Mouse (Mus musculus) embryonic facial prominence, embryonic 15.5 days (tissue): ENCODE data around the gene Ebf1. TPM values are rescaled to one million over a fixed set of nuclear protein-coding genes. Genes with fewer than 3 reads are reported as not detected.

Experiments used
- ATAC-seq: fragments of 200-750 bp; cut with Nextera tagmentation; 2 replicates; pipeline ENCODE4 v1.8.0; 2017; ENCODE audit warnings: low read depth, moderate TSS enrichment; ENCODE audit not compliant: insufficient number of reproducible peaks, low FRiP score, low TSS enrichment
- H3K27ac ChIP-seq: fragments of 300-500 bp; sonication (generic); replicated peaks from 2 replicates; pipeline ENCODE4 v1.5.1; 2015; ENCODE audit warnings: mild to moderate bottlenecking, inconsistent platforms
- H3K27me3 ChIP-seq: fragments of 300-500 bp; sonication (generic); 2 replicates; pipeline ENCODE4 v1.6.1; 2015; ENCODE audit warnings: inconsistent platforms
- H3K36me3 ChIP-seq: fragments of 300-500 bp; sonication (generic); 2 replicates; pipeline ENCODE4 v1.6.1; 2015; ENCODE audit warnings: mild to moderate bottlenecking, inconsistent platforms
- H3K4me1 ChIP-seq: fragments of 300-500 bp; sonication (generic); 2 replicates; pipeline ENCODE4 v1.6.1; 2015; ENCODE audit warnings: inconsistent platforms
- H3K4me2 ChIP-seq: fragments of 300-500 bp; sonication (generic); replicated peaks from 2 replicates; pipeline ENCODE4 v1.6.1; 2015; ENCODE audit warnings: mild to moderate bottlenecking, inconsistent platforms
- H3K4me3 ChIP-seq: fragments of 300-500 bp; sonication (generic); replicated peaks from 2 replicates; pipeline ENCODE4 v1.5.1; 2015; ENCODE audit warnings: mild to moderate bottlenecking, inconsistent platforms
- H3K9ac ChIP-seq: fragments of 300-500 bp; sonication (generic); 2 replicates; pipeline ENCODE4 v1.6.1; 2015; ENCODE audit warnings: inconsistent platforms
- H3K9me3 ChIP-seq: fragments of 300-500 bp; sonication (generic); replicated peaks from 2 replicates; pipeline ENCODE4 v1.6.1; 2016; ENCODE audit warnings: inconsistent platforms
- WGBS: fragments of 180-500 bp; shearing (Covaris S2); methylation state at CpG from one replicate; pipeline ENCODE4 v1.1.7; 2015; 5-methylcytosine and 5-hydroxymethylcytosine counted together
- polyA plus RNA-seq: library from polyadenylated mRNA; unstranded; fragments of >200 nt; fragmentation: Nextera tagmentation; extraction: Ambion mirVana; gene quantifications from 2 replicates; pipeline ENCODE4 v1.2.1, GENCODE M21; 2015

Ebf1 gene
- polyA plus RNA-seq, 1 experiment from 2014 or later = 65.7 TPM

DNA sequence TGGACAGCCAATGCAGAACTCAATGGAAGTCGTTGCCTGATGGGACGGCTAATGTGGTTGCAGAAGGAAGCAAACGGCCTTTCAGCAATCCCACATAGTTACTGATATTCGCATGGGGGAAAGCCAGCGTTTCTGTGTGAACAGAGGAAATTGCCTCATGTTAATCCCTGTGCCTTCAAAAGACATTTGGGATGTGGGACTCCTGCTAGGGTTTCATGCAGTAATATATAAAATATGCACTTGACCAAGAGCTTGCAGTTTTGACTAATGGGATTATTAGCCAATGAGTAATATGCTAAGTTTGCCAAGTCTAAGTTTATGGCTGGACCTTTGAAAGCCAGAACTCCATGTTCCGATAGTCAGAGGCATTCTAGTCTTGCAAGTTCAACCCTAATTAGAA is 331.4 kb downstream of the Ebf1 start:
- WGBS = 69% methylated on average over 6 of the region's 6 CpGs
- no peak overlapping the region for H3K4me2 ChIP-seq
- H3K9ac ChIP-seq = no peak overlapping the region
- ATAC-seq = no peak
- no peak overlapping the region for H3K4me3 ChIP-seq
- peaks cover 1% of the 10 kb centered on the region; the same call in 1 of the 2 replicates for H3K4me1 ChIP-seq
- no peak overlapping the region for H3K27ac ChIP-seq
- no peaks in the 10 kb centered on the region for H3K9me3 ChIP-seq
- no peaks in the 10 kb centered on the region for H3K36me3 ChIP-seq
- no peaks in the 10 kb centered on the region for H3K27me3 ChIP-seq

DNA sequence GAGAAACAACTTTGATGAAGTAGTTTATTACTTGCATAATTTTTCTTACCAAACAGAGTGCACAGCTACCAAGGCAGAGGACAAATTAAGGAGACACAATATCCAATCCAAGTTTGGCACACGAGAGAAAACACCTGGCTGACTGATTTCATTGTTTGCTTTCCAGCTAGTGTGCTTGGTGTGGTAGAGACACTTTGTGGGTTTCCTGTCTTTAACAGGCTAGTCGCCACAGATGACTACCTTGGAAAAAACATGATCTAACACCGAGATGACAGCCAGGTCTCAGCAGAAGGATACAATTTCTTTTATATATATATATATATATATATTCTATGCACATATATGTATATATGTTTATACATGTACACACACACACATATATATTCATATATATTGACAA is 332.0 kb downstream of the Ebf1 start:
- Histone ChIP-seq H3K4me2 (no peak overlapping the region), H3K9ac (no peak overlapping the region), H3K4me3 (no peak overlapping the region), H3K4me1 (peaks cover 6% of the 10 kb centered on the region; the same call in 1 of the 2 replicates), H3K27me3 (no peaks in the 10 kb centered on the region), H3K9me3 (no peaks in the 10 kb centered on the region), H3K27ac (no peak overlapping the region), H3K36me3 (no peaks in the 10 kb centered on the region)
- 63% methylated on average over 3 of the region's 3 CpGs for WGBS
- ATAC-seq = no peak

DNA sequence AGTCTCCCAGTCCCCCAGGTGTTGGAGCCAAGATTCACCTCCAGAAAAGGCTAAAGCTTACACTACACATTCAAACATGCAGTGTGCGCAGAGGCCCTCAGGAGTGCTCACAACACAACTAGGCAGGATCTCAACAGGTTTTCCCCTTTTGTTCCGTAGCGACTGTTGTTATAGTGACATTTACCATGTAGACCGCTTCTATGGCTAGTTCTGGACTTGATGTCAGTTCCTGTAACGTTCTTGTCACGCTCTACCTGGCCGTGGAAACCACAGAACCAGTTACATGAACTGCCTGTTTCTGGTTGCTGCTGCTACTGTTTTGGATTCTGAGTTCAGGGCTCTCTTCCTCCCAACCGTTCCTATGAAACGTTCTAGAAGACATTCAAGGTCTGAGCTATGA is 333.2 kb downstream of the Ebf1 start:
- H3K36me3 ChIP-seq = no peaks in the 10 kb centered on the region
- no peak overlapping the region for H3K27ac ChIP-seq
- WGBS = 84% methylated on average over 9 of the region's 9 CpGs
- no peaks in the 10 kb centered on the region for H3K9me3 ChIP-seq
- H3K4me2 ChIP-seq = no peak overlapping the region
- H3K27me3 ChIP-seq = no peaks in the 10 kb centered on the region
- H3K9ac ChIP-seq = no peak overlapping the region
- H3K4me1 ChIP-seq = peaks cover 6% of the 10 kb centered on the region; the same call in 1 of the 2 replicates
- ATAC-seq = no peak
- H3K4me3 ChIP-seq = no peak overlapping the region

DNA sequence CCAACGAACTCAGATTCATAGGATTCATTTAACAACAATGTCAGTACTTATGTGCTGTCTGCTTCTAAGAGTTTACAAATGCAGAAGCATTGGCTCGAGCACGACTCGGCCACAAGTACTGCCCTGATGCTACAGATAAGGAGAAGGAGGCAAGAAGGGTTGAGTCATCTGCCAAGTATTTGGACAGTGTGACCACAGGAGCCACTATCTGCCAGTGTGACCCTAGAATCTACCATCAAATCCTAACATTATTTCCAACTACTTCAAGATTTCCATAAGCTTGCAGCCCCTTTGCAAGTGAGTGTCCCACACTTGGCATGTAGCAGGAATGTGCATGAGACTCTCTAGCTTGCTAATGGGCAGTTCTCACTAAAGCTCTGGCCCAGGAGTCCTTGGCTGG is 334.4 kb downstream of the Ebf1 start:
- Histone ChIP-seq H3K27ac (no peak overlapping the region), H3K27me3 (no peaks in the 10 kb centered on the region), H3K36me3 (no peaks in the 10 kb centered on the region), H3K4me2 (no peak overlapping the region), H3K4me3 (no peak overlapping the region), H3K9ac (no peak overlapping the region), H3K4me1 (peaks cover 6% of the 10 kb centered on the region; the same call in 1 of the 2 replicates), H3K9me3 (no peaks in the 10 kb centered on the region)
- ATAC-seq = no peak
- 88% methylated on average over 4 of the region's 4 CpGs for WGBS

DNA sequence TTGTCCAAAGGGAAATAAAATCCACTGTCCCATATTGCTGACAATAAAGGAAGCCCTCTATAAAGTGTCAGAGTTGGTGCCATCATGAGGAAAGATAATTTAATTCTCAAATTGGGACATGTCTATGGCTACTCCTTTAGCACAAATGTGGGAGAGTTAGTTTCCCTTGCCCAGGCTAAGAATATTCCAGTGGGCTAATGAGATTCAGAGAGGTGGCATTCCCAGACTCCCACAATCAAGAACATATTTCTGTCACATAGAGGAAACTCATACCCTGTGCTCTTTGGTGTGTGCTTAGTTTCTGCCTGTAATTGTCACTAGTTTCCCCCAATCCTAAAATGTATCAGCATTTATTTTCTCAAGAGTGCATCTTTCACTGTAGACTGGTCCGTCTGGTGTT is 336.2 kb downstream of the Ebf1 start:
- H3K36me3 ChIP-seq = no peaks in the 10 kb centered on the region
- no peak for ATAC-seq
- peaks cover 6% of the 10 kb centered on the region; the same call in 1 of the 2 replicates for H3K4me1 ChIP-seq
- H3K4me2 ChIP-seq = no peak overlapping the region
- no peaks in the 10 kb centered on the region for H3K27me3 ChIP-seq
- WGBS = 46% methylated on average over 1 of the region's 1 CpGs
- no peak overlapping the region for H3K27ac ChIP-seq
- no peak overlapping the region for H3K4me3 ChIP-seq
- no peak overlapping the region for H3K9ac ChIP-seq
- H3K9me3 ChIP-seq = no peaks in the 10 kb centered on the region

DNA sequence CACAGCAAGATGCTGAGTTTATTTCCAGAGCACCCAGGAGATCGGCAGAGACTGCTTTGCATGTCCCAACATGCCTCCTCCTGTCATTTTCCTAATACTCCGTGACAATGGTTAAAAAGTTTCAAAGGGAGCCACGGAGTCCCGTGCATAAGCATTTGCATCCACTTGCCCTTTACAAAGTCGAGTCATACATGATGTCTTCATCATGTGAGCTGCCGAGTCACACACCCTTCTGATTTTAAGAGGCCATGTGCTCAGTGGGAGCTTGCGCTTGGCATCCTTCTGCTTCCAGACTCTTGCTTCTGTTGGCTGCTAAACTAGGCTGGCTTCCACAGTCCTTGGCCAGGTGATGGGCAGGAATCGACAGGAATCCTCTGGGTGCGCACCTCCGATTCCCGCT is 336.7 kb downstream of the Ebf1 start:
- no peak overlapping the region for H3K9ac ChIP-seq
- no peak overlapping the region for H3K4me3 ChIP-seq
- no peaks in the 10 kb centered on the region for H3K27me3 ChIP-seq
- H3K36me3 ChIP-seq = no peaks in the 10 kb centered on the region
- H3K4me2 ChIP-seq = no peak overlapping the region
- ATAC-seq = no peak
- 52% methylated on average over 11 of the region's 11 CpGs for WGBS
- no peak overlapping the region for H3K27ac ChIP-seq
- peaks cover 6% of the 10 kb centered on the region; the same call in 1 of the 2 replicates for H3K4me1 ChIP-seq
- no peaks in the 10 kb centered on the region for H3K9me3 ChIP-seq

DNA sequence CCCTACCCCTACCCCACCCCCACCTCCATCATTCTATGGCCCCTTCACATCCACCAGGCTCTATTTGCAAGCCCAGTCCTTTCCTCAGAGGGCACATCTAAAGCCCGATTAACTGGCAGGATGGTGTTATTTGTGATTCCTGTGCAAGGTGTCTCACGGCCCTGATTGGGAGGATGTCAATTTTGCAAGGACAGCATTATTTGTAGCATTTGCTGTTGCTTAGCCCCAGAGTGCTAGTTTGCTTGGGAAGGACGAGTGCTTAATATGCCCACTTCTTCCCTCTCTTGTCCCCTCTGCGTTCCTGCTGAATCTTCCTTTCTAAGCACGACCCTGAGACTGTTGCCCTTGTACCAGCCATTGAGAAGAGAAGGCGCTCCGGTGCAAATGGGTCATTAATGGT is 337.2 kb downstream of the Ebf1 start:
- no peak for ATAC-seq
- Histone ChIP-seq H3K27me3 (no peaks in the 10 kb centered on the region), H3K4me3 (no peak overlapping the region), H3K4me1 (peaks cover 6% of the 10 kb centered on the region; the same call in 1 of the 2 replicates), H3K9ac (no peak overlapping the region), H3K27ac (no peak overlapping the region), H3K4me2 (no peak overlapping the region), H3K9me3 (no peaks in the 10 kb centered on the region), H3K36me3 (no peaks in the 10 kb centered on the region)
- WGBS = 91% methylated on average over 7 of the region's 7 CpGs

DNA sequence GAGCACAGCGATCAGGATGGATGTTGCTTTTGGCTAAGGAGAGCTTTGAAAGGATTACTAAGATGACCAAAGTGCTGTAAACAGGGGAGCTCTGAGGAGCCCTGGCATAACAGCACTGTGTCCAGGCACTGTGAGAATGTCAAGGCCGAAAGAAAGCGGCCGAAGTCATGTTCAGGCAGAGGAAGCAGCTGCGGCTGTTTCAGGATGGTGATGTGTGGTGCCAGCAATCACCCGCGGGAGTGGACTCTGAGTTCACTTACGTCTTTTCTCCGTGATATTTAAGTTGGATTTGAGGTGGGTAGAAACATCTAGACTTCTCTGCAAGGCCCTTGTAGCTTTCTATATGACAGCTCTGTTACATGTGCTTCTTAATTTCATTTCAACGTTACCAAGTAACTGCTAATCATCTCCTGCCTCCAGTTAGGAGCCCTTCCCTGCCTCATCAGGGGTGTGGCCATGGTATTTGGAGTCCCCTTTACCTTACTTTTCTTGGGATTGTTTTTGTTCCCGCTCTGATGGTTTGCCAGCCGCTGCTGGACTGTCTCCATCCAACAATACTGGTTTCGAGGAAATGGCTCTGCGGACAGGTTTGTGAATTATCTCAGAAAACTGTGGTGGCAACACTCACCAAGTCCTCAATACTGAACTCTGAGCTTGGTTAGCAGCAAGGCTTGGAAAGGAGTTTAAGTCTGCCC is 345.8 kb downstream of the Ebf1 start:
- Histone ChIP-seq H3K9me3 (no peaks in the 10 kb centered on the region), H3K27ac (no peak overlapping the region), H3K4me3 (no peak overlapping the region), H3K4me2 (no peak overlapping the region), H3K36me3 (no peaks in the 10 kb centered on the region), H3K27me3 (no peaks in the 10 kb centered on the region), H3K4me1 (no peaks in the 10 kb centered on the region), H3K9ac (no peak overlapping the region)
- 74% methylated on average over 14 of the region's 14 CpGs for WGBS
- no peak for ATAC-seq

DNA sequence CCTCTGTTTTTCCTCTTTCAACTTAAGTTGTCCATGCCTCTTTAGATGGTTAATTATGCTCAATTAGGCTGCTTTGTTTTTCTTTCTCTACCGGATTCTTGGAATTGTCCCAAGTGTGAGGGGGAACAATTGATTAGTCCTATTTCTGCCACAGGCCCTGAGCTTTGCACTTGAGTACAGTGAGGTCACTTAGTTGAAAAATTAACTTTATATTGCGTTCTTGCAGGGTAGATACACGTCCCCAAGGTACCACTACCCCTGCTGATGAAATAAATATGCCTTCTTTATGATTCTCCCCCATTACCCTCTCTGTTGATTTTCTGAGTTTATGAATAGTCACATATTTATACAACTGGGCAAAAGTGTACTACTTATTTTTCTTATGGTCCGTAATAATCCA is 351.9 kb downstream of the Ebf1 start:
- Histone ChIP-seq H3K36me3 (no peaks in the 10 kb centered on the region), H3K9me3 (no peaks in the 10 kb centered on the region), H3K27me3 (no peaks in the 10 kb centered on the region), H3K4me2 (no peak overlapping the region), H3K4me3 (no peak overlapping the region), H3K27ac (no peak overlapping the region), H3K9ac (no peak overlapping the region), H3K4me1 (no peaks in the 10 kb centered on the region)
- ATAC-seq = no peak
- 63% methylated on average over 4 of the region's 4 CpGs for WGBS

DNA sequence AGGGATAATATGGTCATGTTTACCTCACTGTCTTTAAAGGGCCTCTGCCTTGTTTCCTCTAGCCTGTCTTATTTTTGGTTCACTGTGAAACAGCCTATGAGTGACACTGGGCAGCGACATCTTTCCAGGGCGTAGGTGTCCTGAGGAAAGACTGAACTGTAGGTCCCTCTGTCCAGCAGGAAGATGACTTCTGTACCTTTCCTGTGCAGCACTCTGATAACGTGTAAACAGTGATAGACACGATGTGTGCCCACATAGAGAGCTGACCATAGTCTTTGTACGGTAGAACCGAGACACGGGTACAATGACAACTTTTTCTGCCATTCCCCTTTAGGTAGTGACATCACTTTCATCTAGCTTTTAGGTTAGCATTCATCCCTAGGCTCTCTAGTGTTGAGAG is 357.2 kb downstream of the Ebf1 start:
- WGBS = 89% methylated on average over 7 of the region's 7 CpGs
- no peak for ATAC-seq

DNA sequence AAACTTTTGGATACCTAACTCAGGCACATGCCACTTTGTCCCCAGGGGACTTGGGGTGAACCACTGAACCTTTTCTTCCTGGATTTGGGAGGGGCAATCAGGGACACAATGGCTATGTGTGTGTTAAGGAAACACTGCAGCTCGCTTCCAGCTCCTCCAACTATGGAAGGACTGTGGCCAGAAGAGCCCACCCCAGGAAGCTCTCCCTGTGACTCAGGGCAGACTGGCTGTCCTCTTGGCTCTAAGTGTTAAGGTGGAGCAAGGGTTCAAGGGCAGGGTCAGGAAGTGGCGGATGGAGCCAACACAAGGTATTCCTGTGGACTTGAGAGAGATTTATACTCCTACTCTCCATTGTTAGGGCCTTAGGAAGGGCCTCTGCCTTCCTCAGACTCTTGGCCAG is 358.0 kb downstream of the Ebf1 start:
- no peaks in the 10 kb centered on the region for H3K9me3 ChIP-seq

More for the DNA sequence above, 357.2 kb downstream of the Ebf1 start:
- Histone ChIP-seq H3K9ac (no peak overlapping the region), H3K4me2 (no peak overlapping the region), H3K4me3 (no peak overlapping the region), H3K4me1 (peaks cover 39% of the 10 kb centered on the region), H3K36me3 (no peaks in the 10 kb centered on the region), H3K9me3 (no peaks in the 10 kb centered on the region), H3K27me3 (no peaks in the 10 kb centered on the region), H3K27ac (no peak overlapping the region)

DNA sequence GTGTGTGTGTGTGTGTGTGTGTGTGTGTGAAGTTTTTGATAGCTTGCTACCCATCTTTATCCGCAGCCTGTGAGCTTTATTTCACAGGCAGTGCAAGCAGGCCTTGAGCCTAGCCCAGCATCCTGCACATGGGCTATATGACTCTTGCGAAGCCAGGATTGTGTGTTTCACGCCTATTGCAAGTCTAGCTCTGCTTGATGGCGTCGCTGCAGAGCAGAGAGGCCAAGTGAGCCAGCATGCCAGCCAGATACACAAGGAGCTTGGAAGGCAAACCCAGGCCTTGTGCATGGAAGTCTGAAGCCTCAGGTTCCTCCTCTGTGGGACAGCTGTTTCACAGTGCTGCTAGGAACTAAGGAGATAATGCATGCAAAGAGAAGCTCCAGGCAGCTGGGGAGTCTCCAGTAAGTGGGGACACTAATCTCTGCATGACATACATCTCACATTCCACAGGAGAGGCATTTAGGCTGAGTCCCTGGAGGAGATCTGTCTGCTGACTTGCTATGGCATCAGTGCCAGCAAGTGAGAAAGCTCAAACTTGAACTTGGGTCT is 359.2 kb downstream of the Ebf1 start:
- 57% methylated on average over 5 of the region's 5 CpGs for WGBS
- peak overlapping the region; percentile 61 for H3K27ac ChIP-seq
- no peak overlapping the region for H3K9ac ChIP-seq

More for the DNA sequence above, 358.0 kb downstream of the Ebf1 start:
- H3K27ac ChIP-seq = peak overlapping the region; percentile 61
- no peaks in the 10 kb centered on the region for H3K27me3 ChIP-seq
- H3K36me3 ChIP-seq = no peaks in the 10 kb centered on the region
- ATAC-seq = no peak
- 70% methylated on average over 2 of the region's 2 CpGs for WGBS
- no peak overlapping the region for H3K9ac ChIP-seq
- no peak overlapping the region for H3K4me2 ChIP-seq
- no peak overlapping the region for H3K4me3 ChIP-seq
- H3K4me1 ChIP-seq = peaks cover 42% of the 10 kb centered on the region

More for the DNA sequence above, 359.2 kb downstream of the Ebf1 start:
- no peaks in the 10 kb centered on the region for H3K36me3 ChIP-seq
- no peak overlapping the region for H3K4me3 ChIP-seq
- H3K27me3 ChIP-seq = no peaks in the 10 kb centered on the region
- ATAC-seq = no peak; the same call in 1 of the 2 replicates
- no peaks in the 10 kb centered on the region for H3K9me3 ChIP-seq
- peaks cover 42% of the 10 kb centered on the region for H3K4me1 ChIP-seq
- no peak overlapping the region for H3K4me2 ChIP-seq
